Mouse (Mus musculus) lung, embryonic 16.5 days (tissue): ENCODE results near the gene Atcay. TPM values are rescaled to one million over a fixed set of nuclear protein-coding genes. Genes with fewer than 3 reads are reported as not detected.

Experiments used
- ATAC-seq: fragments of 200-750 bp; cut with Nextera tagmentation; 2 replicates; pipeline ENCODE4 v1.8.0; 2017; ENCODE audit warnings: low read depth, mild to moderate bottlenecking, moderate library complexity
- H3K27ac ChIP-seq: fragments of 300-500 bp; sonication (generic); 2 replicates; pipeline ENCODE4 v1.5.1; 2014; ENCODE audit warnings: mild to moderate bottlenecking, control low read depth, low read length
- H3K27me3 ChIP-seq: fragments of 300-500 bp; sonication (generic); 2 replicates; pipeline ENCODE4 v1.6.1; 2014; ENCODE audit warnings: low read depth, low read length, mixed read lengths; ENCODE audit not compliant: control insufficient read depth, insufficient read depth
- H3K36me3 ChIP-seq: fragments of 300-500 bp; sonication (generic); 2 replicates; pipeline ENCODE4 v1.6.1; 2014; ENCODE audit warnings: low read length; ENCODE audit not compliant: control insufficient read depth, insufficient read depth
- H3K4me1 ChIP-seq: fragments of 300-500 bp; sonication (generic); replicated peaks from 2 replicates; pipeline ENCODE4 v1.6.1; 2014; ENCODE audit warnings: low read length, mixed read lengths; ENCODE audit not compliant: control insufficient read depth, insufficient read depth
- H3K4me2 ChIP-seq: fragments of 300-500 bp; sonication (generic); 2 replicates; pipeline ENCODE4 v1.6.1; 2014; ENCODE audit warnings: low read depth, low read length, control low read depth
- H3K4me3 ChIP-seq: fragments of 300-500 bp; sonication (generic); 2 replicates; pipeline ENCODE4 v1.5.1; 2014; ENCODE audit warnings: mild to moderate bottlenecking, low read length, control low read depth
- H3K9ac ChIP-seq: fragments of 300-500 bp; sonication (generic); 2 replicates; pipeline ENCODE4 v1.6.1; 2014; ENCODE audit warnings: low read length, control low read depth
- H3K9me3 ChIP-seq: fragments of 300-500 bp; sonication (generic); 2 replicates; pipeline ENCODE4 v1.6.1; 2016; ENCODE audit warnings: low read length; ENCODE audit not compliant: control insufficient read depth
- WGBS: fragments of 180-500 bp; shearing (Covaris S2); extraction: QIAGEN DNeasy Blood & Tissue Kit; methylation state at CpG from one replicate; pipeline ENCODE4 v1.1.7; 2014; 5-methylcytosine and 5-hydroxymethylcytosine counted together
- polyA plus RNA-seq: library from polyadenylated mRNA; unstranded; fragments of >200 nt; fragmentation: Nextera tagmentation; extraction: Ambion mirVana; gene quantifications from 2 replicates; pipeline ENCODE4 v1.2.1, GENCODE M21; 2015

The Atcay gene
- polyA plus RNA-seq, 1 experiment from 2014 or later, result 0.36 TPM

- H3K27me3 ChIP-seq, result no peaks in the 10 kb centered on the region
- no peak overlapping the region for H3K4me3 ChIP-seq
- no peak overlapping the region for H3K4me2 ChIP-seq
- no peak overlapping the region for H3K9ac ChIP-seq
- no peaks in the 10 kb centered on the region for H3K36me3 ChIP-seq
- no peak overlapping the region for H3K27ac ChIP-seq
- ATAC-seq, result no peak
- no peaks in the 10 kb centered on the region for H3K4me1 ChIP-seq
- WGBS, result 95% methylated on average over 5 of the region's 5 CpGs
- H3K9me3 ChIP-seq, result peaks cover 5% of the 10 kb centered on the region; the same call in 1 of the 2 replicates
Observed at GRCm38 (mm10) chr10:81210154-81210553, 20.5 kb downstream of the Atcay start.

DNA sequence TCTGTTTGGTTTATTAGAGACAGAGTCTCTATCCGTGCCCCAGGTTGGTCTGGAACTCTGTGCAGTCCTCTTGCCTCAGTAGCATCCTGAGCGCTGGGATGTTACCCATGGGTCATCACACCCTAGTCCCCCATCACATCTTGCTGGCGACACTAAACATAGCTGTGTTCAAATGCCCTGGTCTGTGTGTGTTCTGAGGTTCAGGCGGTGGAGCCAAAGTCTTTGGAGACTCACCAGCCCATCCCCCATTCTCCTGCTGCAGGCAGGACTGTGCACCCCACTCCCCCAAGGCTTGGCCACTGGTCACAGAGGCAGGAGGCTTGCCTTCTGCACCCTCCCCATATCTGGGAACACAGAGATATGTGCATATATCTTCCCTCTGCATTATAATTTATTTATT lies 26.5 kb downstream of the Atcay start:
- Histone ChIP-seq H3K27me3 (no peaks in the 10 kb centered on the region; the same call in 1 of the 2 replicates), H3K27ac (no peak overlapping the region), H3K4me2 (no peak overlapping the region), H3K9ac (no peak overlapping the region), H3K4me3 (no peak overlapping the region), H3K36me3 (no peaks in the 10 kb centered on the region), H3K9me3 (no peaks in the 10 kb centered on the region), H3K4me1 (no peaks in the 10 kb centered on the region)
- ATAC-seq, result no peak
- WGBS, result 66% methylated on average over 4 of the region's 4 CpGs

- Histone ChIP-seq H3K9me3 (no peaks in the 10 kb centered on the region), H3K4me3 (no peak overlapping the region), H3K4me2 (no peak overlapping the region), H3K4me1 (no peaks in the 10 kb centered on the region), H3K36me3 (no peaks in the 10 kb centered on the region), H3K27me3 (peaks cover 3% of the 10 kb centered on the region; the same call in 1 of the 2 replicates), H3K9ac (no peak overlapping the region), H3K27ac (no peak overlapping the region)
- WGBS, result 55% methylated on average over 8 of the region's 8 CpGs
- no peak for ATAC-seq
Observed at GRCm38 (mm10) chr10:81202978-81203720, 27.5 kb downstream of the Atcay start.

- Histone ChIP-seq H3K4me3 (no peak within 1 kb of the TSS), H3K9me3 (no peaks in the 10 kb centered on the region), H3K36me3 (no peaks in the 10 kb centered on the region), H3K27me3 (peaks cover 7% of the 10 kb centered on the region), H3K4me1 (no peaks in the 10 kb centered on the region), H3K4me2 (no peak within 1 kb of the TSS), H3K27ac (no peak within 1 kb of the TSS), H3K9ac (no peak within 1 kb of the TSS)
- ATAC-seq, result no peak
- 56% methylated on average over 13 of the region's 13 CpGs for WGBS
Observed at GRCm38 (mm10) chr10:81201807-81202758, 28.6 kb downstream of the Atcay start, which contains the start of gene Nmrk2. Gene Nmrk2, minus strand, starts transcription at chr10:81202051.

GRCm38 (mm10) chr10:81200605-81201287 lies 29.9 kb downstream of the Atcay start:
- H3K4me3 ChIP-seq, result no peak overlapping the region
- peaks cover 15% of the 10 kb centered on the region for H3K27me3 ChIP-seq
- no peak overlapping the region for H3K9ac ChIP-seq
- no peak overlapping the region for H3K27ac ChIP-seq
- H3K4me2 ChIP-seq, result no peak overlapping the region
- no peaks in the 10 kb centered on the region for H3K9me3 ChIP-seq
- H3K4me1 ChIP-seq, result no peaks in the 10 kb centered on the region
- H3K36me3 ChIP-seq, result no peaks in the 10 kb centered on the region
- 63% methylated on average over 20 of the region's 20 CpGs for WGBS
- ATAC-seq, result no peak

- H3K9ac ChIP-seq, result no peak overlapping the region
- H3K4me1 ChIP-seq, result no peaks in the 10 kb centered on the region
- H3K36me3 ChIP-seq, result no peaks in the 10 kb centered on the region
- no peak for ATAC-seq
- no peak overlapping the region for H3K27ac ChIP-seq
- no peak overlapping the region for H3K4me2 ChIP-seq
- 75% methylated on average over 13 of the region's 13 CpGs for WGBS
- peaks cover 19% of the 10 kb centered on the region for H3K27me3 ChIP-seq
- H3K9me3 ChIP-seq, result no peaks in the 10 kb centered on the region
- no peak overlapping the region for H3K4me3 ChIP-seq
Observed at GRCm38 (mm10) chr10:81200141-81200540, 30.5 kb downstream of the Atcay start.

DNA sequence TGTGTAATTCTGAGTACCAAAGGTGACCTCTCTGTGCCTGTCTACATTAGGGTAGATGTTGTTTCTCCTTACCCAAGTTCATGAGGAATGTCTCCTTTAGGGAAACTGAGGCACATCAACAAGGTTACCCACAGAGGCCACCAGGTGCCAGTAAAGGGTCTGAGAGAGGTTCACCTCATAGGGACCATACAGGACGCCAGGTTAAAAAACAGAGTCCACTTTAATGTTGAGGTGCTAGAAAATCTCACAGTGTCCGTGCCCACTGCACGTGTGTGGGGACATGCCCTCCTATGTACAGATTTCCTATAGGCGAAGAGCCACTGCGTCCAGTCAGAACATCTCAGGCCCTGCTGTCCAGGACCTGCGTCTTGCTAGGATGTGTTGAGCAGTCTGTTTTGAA lies 31.6 kb downstream of the Atcay start:
- Histone ChIP-seq H3K9me3 (no peaks in the 10 kb centered on the region), H3K27ac (no peak overlapping the region), H3K4me2 (no peak overlapping the region), H3K27me3 (peaks cover 31% of the 10 kb centered on the region), H3K36me3 (no peaks in the 10 kb centered on the region), H3K4me3 (no peak overlapping the region), H3K9ac (no peak overlapping the region), H3K4me1 (0 out of 2 replicates have a peak, but pooled peaks cover 2% of the 10 kb centered on the region)
- WGBS, result 80% methylated on average over 6 of the region's 6 CpGs
- no peak for ATAC-seq

GRCm38 (mm10) chr10:81198230-81198629 lies 32.4 kb downstream of the Atcay start:
- Histone ChIP-seq H3K4me3 (no peak overlapping the region), H3K4me1 (peaks cover 3% of the 10 kb centered on the region; the same call in 1 of the 2 replicates), H3K9ac (no peak overlapping the region), H3K27ac (no peak overlapping the region), H3K4me2 (no peak overlapping the region), H3K36me3 (no peaks in the 10 kb centered on the region), H3K9me3 (no peaks in the 10 kb centered on the region), H3K27me3 (peaks cover 37% of the 10 kb centered on the region)
- WGBS, result 2% methylated on average over 9 of the region's 9 CpGs
- no peak for ATAC-seq

DNA sequence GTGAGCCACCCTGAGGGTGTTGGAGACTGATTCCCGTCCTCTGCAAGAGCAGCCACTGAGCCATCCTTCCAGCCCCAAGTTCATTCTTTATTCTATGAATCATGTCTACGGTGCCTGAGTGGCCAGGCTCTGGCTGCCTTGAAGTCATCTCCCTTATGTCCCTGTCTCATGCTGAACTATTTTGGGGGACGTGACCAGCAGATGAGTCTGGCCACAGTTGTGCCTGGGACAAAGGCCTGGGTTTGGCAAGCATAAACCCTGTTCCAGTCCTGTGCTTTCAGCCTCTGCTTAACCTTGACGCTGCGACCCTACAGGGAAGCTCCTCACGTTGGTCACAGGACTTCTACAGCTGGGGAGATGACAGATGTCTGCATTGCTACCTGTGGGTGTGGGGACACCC lies 33.3 kb downstream of the Atcay start:
- no peak overlapping the region for H3K4me3 ChIP-seq
- H3K4me2 ChIP-seq, result no peak overlapping the region
- ATAC-seq, result no peak
- no peak overlapping the region for H3K27ac ChIP-seq
- H3K27me3 ChIP-seq, result peaks cover 40% of the 10 kb centered on the region
- H3K9me3 ChIP-seq, result no peaks in the 10 kb centered on the region
- no peak overlapping the region for H3K9ac ChIP-seq
- WGBS, result 43% methylated on average over 6 of the region's 6 CpGs
- peaks cover 9% of the 10 kb centered on the region for H3K4me1 ChIP-seq
- H3K36me3 ChIP-seq, result no peaks in the 10 kb centered on the region
